Mouse (Mus musculus) lung, postnatal 10 days (tissue): ENCODE data around the gene Ost4.

Experiments used
- DNase-seq: peaks from one replicate; pipeline ENCODE4 v3.0.0; 2021

Gene Ost4

DNA sequence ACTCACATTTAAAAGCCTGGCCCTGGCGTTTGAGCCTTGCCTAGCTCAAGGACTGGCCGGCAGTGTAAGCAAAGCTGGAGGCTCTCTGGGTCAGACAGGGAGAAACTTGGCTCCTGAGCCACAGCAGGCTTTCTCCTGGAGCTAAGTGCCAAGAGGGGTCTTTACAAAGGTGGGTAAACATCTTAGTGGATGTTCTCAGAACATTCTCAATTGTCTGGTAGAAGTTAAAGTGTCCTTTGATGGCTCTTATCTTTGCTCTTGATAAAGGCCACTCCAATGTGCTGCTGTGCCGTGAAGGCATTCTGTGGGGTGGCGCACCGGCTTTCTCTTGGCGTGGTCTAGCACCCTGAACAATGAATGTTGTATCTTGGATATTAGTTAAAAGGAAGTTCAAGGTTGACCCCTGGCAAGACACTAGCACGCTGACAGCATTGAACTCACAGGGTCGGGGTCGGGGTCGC lies 15.0 kb upstream of the Ost4 start:
- no peak for DNase-seq

DNA sequence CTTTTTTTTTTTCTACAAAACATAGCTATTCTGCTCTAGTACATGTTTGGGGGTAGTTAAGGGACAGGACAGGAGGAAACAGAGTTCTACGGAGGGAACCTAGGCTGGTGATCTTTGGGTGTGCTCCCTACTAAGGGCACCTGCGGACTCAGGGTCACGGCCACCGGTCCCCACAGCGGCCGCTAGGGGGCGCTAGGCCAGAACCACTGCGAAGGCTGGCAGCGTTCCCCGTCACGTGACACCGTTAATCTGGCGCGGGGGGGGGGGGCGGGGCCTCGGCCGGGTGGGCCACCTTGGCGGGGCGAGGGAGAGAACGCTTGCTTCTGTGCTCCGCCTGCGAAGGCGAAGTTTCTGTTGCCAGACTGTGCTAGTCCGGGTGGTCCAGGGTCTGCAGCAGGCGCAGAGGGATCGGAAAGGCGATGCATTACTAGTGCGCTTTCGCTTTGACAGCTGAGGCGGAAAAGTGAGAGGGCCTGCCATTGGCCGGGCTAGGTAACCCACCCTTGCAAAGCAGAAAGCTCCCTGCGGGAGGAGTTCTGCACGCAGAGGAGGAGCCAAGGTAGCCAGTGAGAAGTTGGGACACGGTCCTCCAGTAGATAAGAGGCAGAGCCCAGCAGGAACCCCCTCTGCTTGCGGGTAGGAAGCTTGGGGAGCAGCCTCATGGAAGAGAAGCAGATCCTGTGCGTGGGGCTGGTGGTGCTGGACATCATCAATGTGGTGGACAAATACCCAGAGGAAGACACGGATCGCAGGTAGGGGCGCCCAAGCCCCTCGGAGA lies 13.9 kb upstream of the Ost4 start, which contains the start of gene Khk:
TSS of gene Khk (plus strand) at position 176 of the 778 bp plus-strand sequence.
- DNase-seq, result peak; percentile 92

DNA sequence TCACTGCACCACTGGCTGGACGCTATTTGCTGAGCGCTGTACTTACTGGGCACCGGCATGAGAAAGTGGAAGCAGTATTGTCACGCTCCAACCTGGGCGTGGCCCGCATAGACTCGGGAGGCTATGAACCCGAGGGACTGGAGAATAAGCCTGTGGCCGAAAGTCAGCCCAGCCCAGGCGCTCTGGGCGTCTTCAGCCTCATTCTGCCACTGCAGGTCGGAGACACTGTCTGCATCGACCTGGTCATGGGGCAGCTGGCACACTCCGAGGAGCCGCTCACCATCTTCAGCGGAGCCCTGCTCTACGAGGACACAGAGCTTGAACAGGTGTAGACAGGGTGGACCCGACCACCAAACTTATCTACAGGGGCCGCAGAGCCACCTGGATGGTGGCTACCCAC lies 13.0 kb upstream of the Ost4 start:
- no peak for DNase-seq

DNA sequence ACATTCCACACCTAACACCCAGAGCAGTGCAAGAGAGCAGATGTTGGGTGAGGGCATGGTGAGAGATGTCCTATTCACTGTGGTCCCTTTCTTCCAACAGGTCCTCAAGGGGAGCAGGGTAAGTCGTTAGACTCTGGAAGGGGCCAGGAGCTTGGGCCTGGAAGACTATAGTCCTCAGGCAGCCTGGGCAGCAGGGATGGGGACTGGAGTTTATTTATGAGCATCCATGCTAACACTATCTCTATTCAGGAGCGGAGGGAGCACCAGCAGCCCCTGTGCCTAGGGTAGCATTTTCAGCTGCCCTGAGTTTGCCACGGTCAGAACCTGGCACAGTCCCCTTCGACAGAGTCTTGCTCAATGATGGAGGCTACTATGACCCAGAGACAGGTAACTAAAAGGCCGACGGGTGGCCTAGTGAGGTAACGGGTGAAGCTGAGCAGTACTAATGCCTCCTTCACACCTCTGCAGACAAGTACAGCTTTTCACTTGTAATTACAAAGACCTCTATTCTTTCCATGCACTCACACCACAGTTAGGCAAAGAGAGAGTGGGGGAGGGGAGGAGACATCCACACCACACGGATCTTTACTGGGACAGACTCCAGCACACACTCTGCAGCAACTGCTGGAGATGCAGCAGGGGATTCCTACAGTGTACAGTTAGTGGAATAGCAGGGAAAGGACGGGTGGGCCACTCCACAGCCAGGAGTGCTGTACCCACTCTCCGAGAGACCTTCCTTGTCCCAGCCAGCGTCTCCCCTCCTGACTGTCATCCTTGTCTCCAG lies 12.4 kb upstream of the Ost4 start:
- DNase-seq, result no peak

DNA sequence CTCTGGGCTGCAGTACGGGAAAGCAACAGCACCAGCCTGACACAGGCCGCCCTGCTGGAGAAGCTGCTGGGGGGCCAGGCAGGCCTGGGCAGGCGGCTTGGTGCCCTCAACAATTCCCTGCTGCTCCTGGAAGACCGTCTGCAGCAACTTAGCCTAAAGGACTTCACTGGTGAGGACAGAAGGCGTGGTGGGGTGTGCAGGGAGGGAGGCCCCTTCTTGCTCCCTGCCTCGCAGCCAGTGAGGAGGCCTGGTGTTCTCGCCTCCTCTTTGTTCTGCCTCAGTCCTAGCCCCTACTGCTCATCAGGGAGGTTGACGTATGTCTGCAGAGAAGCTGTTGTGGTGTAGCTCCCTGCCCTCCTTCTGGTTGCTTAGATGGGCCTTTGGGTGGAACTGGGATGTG lies 11.1 kb upstream of the Ost4 start:
- DNase-seq, result no peak

DNA sequence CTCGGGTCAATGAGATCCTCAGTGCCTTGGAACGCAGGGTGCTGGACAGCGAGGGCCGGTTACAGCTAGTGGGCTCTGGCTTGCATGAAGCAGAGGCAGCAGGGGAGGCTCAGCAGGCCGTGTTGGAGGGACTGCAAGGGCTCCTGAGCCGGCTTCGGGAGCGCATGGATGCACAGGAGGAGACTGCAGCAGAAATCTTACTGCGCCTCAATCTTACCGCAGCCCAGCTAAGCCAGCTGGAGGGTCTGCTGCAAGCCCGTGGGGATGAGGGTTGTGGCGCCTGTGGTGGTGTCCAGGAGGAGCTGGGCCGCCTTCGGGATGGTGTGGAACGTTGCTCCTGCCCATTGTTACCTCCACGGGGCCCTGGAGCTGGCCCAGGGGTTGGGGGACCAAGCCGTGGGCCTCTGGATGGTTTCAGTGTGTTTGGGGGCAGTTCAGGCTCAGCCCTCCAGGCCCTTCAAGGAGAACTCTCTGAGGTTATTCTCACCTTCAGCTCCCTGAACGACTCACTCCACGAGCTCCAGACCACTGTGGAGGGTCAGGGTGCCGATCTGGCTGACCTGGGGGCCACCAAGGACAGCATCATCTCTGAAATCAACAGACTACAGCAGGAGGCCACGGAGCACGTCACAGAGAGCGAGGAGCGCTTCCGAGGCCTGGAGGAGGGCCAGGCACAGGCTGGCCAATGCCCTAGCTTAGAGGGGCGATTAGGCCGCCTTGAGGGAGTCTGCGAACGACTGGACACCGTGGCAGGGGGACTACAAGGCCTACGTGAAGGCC lies 10.5 kb upstream of the Ost4 start:
- no peak for DNase-seq

DNA sequence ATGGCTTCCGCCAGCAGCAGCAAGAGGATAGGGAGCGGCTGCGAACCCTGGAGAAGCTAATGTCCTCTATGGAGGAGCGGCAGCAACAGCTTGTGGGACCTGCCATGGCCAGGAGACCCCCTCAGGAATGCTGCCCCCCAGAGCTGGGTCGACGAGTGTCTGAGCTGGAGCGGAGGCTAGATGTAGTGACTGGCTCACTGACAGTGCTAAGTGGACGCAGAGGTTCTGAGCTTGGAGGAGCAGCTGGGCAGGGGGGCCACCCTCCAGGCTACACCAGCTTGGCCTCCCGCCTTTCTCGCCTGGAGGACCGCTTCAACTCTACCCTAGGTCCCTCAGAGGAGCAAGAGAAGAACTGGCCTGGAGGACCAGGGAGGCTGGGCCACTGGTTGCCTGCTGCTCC lies 9.8 kb upstream of the Ost4 start:
- DNase-seq, result no peak

DNA sequence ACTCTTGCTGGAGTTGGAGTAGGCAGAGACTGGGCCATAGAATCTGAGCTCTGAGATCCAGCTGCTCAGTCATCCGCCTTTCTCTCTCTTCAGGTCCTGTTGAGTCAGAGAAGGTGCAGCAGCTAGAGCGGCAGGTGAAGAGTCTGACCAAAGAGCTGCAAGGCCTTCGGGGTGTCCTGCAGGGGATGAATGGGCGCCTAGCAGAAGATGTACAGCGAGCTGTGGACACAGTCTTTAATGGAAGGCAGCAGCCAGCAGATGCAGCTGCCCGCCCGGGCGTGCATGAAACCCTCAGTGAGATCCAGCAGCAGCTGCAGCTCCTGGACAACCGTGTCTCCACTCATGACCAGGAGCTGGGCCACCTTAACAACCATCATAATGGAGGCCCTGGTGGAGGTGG lies 9.3 kb upstream of the Ost4 start:
- no peak for DNase-seq

DNA sequence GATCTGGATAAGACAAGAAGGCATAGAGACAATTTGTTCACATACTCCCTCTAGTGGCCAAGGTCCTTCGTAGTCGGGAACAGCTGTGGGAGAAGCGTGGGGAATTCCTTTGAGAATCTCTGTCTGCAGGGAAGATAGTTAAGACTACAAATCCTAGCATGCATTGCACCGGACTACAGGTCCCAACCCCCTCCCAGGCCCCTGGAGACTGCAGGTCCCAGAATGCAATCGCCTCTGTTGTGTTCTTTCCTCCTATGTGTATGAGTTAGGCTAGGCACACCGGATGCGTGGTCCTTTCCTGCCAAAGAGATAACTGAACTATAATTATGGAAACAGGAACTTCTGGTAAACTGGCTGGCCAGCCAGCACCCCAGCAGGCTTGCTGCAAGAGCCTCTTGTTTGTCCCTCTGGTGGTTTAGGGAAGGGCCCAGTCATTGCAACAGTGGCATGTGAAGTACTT lies 8.4 kb upstream of the Ost4 start:
- DNase-seq, result peak; percentile 96

DNA sequence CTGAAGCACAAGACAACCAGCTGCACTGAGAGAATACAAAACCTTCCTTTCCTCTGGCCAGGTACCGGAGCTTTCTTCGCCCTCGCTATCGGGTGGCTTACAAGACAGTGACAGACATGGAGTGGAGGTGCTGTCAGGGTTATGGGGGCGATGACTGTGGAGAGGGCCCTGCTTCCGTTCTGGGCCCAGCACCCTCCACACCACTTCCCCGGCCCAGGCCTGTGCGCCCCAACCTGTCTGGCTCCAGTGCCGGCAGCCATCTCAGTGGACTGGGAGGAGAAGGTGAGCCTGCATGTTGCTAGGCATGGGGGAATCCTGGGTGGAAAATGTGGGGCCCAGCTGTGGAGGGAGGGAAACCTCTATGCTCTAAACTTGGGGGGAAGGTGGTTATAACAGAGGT lies 7.9 kb upstream of the Ost4 start:
- no peak for DNase-seq

DNA sequence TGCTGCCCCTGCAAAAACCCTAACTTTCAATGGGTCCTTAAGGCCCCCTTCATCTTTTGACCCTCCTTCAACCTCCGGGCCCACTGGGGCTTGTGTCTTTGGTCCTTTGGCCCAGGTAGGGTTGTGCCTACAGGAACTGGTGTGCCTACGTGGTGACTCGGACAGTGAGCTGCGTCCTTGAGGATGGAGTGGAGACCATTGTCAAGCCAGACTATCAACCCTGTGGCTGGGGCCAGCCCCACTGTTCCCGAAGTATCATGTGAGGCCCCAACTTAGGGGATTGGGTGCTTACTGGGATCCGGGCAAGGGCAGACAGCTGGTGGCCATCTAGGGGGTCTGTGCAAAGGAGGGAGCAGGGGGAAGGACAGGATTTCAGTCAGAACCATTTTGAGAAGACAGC lies 7.3 kb upstream of the Ost4 start:
- DNase-seq, result no peak

DNA sequence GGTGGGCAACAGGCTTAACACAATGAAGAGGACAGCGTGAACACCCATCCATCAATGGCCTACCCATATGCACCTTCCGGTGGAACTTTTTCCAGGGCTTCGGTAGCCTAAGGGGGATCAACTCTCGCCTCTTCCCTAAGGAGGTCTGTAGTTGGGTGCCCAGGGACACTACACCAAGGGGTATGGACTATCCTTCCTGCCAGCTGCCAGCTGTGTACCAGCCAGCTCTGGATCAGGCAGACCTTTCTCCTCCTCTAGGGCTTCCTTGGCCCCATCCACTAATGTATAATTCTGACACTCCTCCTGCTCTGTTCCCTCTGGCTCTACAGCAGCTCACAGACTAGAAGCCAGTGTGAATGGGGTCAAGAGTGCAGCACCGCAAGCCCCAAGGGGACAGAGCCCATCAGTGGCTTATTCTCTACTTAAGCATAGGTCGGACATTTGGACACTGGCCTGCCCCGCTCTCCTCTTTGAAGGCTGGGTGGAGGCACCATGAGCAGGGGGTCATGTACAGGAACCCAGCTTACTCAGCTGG lies 6.6 kb upstream of the Ost4 start:
- DNase-seq, result no peak

DNA sequence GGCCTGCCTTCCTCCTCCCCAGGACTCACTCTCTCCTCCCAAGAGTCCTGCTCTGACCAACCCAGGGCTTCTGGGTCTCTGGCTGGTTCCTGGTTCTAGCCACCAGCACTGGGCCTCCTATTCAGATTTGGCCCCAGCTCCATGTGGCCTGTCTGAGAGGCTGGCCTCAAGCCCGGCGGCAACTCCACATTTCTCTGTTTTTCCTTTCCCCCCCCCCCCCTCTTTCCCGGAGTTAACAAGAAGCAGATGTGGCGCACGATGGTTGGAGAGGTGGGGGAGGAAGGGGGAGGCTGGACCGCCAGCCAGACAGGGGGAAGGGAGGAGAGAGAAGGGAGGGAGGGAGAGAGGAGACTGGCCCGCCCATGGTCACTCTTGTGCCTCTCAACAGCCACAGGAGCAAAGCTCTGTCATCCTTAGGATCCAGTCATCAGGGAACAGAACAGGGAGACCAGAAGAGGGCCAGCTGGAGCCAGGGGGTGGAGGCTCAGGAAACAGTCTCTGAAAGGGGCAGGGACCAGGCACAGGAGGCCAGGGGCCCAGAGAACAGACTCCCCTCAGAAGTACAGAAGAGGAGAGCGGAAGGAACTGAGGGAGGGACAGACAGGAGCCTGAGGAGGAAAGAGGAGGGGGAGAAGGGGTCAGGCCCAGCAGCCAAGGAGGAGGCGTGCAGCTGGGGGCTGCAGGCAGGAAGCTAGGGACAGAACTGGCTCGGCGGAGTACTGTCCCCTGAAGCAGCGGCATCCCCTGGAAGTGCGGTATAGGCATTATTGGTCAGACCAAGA lies 5.7 kb upstream of the Ost4 start, which contains the start of gene Emilin1:
TSS of gene Emilin1 (plus strand) at position 343 of the 782 bp plus-strand sequence.
- peak; percentile 91 for DNase-seq

DNA sequence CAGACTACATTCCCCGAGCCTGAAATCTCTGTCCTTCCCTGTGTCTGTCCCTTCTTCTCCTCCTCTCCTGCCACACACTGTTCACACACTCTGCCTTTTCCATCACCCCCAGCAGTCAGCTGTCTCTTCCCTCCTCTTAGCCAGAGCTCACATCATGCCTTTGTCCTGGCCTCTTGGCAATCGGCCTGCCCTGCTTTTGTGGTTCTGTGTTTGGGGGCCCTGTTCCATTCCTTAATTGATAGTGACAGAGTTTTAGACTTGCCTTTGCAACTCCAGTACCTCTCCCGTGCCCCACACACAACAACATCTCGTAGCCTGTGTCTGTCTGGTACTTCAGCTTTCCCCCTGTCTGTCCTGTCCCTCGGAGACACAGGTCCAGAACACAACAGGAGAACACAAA lies 4.6 kb upstream of the Ost4 start:
- peak; percentile 66 for DNase-seq

DNA sequence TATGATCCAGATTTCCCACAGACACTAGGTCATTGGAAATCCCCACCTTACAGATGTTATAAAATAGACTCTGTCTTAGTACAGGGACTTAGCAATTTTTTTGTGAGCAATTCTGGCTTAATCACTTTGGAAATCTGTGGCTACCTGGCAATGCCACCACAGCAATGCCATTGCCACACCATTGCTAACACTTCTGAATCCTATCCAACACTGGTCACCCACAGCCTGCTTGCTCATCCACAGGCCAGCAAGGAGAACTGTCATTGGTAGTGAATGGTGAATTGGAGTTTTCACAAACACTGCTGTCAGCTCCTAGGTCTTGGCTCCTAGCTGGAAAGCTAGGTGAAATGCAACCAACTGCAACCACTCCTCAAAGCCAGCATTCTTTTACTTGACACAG lies 2.9 kb upstream of the Ost4 start:
- DNase-seq, result no peak

DNA sequence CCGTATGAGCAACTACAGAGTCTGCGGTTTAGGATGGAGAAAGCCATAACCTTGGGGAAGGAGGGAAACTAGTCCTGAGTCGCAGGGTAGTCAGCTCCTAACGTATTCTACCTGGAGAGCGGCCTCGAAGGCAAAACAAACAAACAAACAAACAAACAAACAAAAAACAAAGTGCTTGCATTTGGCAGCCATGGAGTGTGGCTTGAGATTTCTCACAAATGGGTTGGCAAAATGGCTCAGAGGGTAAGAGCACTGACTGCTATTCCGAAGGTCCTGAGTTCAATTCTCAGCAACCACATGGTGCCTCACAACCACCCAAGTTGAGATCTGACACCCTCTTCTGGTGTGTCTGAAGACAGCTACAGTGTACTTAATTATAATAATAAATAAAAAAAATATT lies 2.3 kb upstream of the Ost4 start:
- no peak for DNase-seq

DNA sequence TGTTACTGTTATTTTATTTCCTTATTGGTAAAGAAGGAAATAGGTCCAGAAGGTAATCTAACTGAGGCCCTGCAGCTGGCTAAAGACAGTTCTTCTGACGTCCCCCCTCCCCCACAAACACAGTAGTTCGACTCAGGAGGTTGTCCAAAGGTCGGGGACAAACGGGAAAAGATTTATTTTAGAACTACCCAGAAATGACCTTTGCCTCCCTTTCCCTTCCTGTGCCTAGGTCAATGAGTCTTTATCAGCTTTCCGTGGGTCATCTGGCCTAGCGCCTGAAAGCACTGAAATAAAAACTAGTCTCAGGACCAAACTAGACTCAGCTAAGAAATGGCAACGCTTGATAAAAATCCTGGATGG lies 1.7 kb upstream of the Ost4 start:
- DNase-seq, result no peak

DNA sequence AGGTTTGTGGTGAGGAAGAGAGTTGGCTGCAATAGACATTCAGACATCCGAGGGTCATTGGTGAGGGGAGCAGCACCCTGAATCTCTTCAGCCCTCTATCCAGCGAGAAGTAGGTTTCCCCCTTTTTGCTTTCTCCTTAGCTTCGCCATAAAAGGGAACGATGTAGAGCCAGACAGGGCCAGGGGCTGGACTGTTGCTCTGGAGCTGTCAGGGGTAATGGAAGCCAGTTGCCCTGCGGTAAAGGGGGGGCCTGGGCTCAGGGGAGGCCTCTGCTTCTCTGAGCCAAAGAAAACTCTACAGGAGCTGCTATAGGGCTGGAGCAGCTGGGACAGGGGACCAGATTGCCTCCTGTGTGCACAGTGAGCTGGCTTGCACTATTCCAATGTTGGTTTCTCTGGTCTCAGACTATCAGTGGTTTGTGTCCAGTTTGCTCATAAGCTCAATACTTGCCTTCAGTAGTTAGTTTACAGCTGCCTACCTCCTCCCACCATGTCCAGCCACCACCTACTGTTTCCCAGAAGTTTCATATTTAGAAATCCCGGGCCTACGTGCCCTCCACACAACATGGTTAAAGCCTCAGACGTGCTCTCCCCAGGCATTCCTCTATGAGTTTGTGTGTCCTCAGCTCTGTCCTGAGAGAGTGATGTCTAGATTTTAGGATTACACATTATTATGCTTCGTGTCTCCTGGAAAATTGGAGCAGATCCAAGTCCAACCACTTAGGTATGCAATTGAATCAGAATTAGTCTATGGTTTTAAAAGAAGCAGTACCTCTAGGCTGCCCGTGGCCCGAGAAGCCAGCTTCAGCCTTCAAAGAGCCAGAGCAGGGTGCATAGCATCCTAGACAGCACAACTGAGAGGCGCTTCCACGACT lies 1.1 kb upstream of the Ost4 start:
- DNase-seq, result peak; percentile 60

DNA sequence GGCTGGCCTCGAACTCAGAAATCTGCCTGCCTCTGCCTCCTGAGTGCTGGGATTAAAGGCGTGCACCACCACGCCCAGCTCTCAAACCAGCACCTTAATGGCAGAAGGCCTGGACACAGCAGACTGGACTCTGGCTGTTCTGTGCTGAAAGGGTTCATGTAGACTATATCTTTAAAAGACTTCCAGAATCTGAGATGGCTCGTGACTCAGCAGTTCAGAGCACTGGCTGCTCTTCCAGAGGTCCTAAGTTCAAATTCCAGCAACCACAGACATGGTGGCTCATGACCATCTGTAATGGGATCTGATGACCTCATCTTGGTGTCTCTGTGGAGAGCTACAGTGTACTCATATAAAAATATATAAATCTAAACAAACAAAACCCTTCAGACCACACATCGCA lies 5.7 kb downstream of the Ost4 start:
- no peak for DNase-seq

DNA sequence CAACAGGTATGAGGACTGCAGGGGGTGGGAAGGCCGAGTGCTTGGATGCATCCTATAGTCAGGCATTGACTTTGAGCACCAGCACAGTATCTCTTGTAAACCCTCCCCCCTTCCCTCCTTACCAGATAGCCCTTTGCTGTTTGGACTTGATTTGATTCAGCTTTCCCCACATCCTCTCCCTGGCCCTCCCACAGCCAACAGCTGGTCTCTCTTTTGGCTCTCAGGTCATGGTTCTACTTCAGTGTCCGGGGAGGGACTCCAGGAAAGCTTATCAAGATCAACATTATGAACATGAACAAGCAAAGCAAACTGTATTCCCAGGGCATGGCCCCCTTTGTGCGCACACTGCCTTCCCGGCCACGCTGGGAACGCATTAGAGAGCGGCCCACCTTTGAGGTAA lies 17.2 kb downstream of the Ost4 start:
- no peak for DNase-seq

DNA sequence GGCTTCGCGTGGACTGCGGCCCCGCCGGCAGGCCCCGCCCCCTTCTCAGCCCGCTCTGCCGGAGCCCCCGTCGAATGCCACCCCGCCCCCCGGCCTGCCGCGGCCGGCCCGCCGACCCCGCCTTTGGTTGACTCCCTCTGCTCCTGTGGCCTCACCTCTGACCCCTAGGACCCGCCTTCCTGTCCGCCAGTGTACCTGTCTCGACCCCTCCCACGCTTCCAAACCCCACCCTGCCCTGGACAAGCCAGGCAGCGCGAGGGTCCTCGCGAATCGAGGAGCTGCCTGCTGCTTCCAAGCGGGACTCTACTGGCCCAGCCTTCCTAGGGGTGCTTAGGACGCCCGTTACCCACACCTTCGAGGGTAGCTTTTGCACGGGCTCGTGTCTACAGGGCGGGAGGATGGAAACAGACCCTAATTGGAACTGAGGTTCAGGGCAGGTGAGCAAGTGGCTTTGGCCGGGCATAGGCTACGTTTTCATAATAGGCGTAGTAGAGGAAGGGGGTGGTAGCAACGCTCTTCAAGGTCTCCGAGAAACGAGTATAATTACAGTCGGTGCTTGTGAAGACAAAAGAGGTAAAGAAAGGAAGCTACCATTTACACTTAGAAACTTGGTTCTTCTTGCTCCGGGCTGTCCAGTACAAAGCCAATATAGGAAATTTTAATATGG lies 18.4 kb downstream of the Ost4 start:
- no peak for DNase-seq
